Mouse (Mus musculus): ENCODE data around the gene Rnf145. TPM values are rescaled to one million over a fixed set of nuclear protein-coding genes. Genes with fewer than 3 reads are reported as not detected.

The Rnf145 gene
- total and polyA plus RNA-seq, 2 experiments from 2014 or later, result 23.3 to 38.1 TPM

- ATAC-seq (ENCODE audit: insufficient read depth, low read depth) (no peak), DNase-seq (ENCODE audit: low spot score) (no peak)
- Histone ChIP-seq H3K36me3 (replicated peaks; ENCODE audit: control insufficient read depth, insufficient read depth, low read length) (no peaks in the 10 kb centered on the region), H3K9ac (replicated peaks; ENCODE audit: low read depth, low read length) (no peak overlapping the region), H3K9me3 (replicated peaks; ENCODE audit: control insufficient read depth, low read length) (no peaks in the 10 kb centered on the region), H3K27ac (ENCODE audit: low read depth) (no peak overlapping the region), H3K4me1 (ENCODE audit: control insufficient read depth, insufficient read depth) (peaks cover 5% of the 10 kb centered on the region; the same call in 1 of the 2 replicates), H3K4me3 (ENCODE audit: low read depth, low read length) (peak overlapping the region; percentile 43), H3K27me3 (ENCODE audit: control insufficient read depth, insufficient read depth, low read length) (peaks cover 50% of the 10 kb centered on the region), H3K4me2 (ENCODE audit: low read depth, low read length) (peak overlapping the region; percentile 68)
- TF ChIP-seq CTCF (IDR thresholded peaks at IDR 0.05; ENCODE audit: low read depth) (no peak), EP300 (IDR thresholded peaks at IDR 0.05; ENCODE audit: low read depth) (no peak)
- 8% methylated on average over 10 of the region's 10 CpGs for WGBS
Observed at GRCm38 (mm10) chr11:44612156-44612555, 93.4 kb downstream of the Rnf145 start.

GRCm38 (mm10) chr11:44612681-44613410, 94.1 kb downstream of the Rnf145 start:
- TF ChIP-seq EP300 (IDR thresholded peaks at IDR 0.05; ENCODE audit: low read depth) (no peak), CTCF (IDR thresholded peaks at IDR 0.05; ENCODE audit: low read depth) (no peak)
- 3% methylated on average over 38 of the region's 38 CpGs for WGBS
- Histone ChIP-seq H3K27me3 (ENCODE audit: control insufficient read depth, insufficient read depth, low read length) (peaks cover 54% of the 10 kb centered on the region), H3K36me3 (replicated peaks; ENCODE audit: control insufficient read depth, insufficient read depth, low read length) (no peaks in the 10 kb centered on the region), H3K4me1 (ENCODE audit: control insufficient read depth, insufficient read depth) (peaks cover 5% of the 10 kb centered on the region; the same call in 1 of the 2 replicates), H3K9ac (replicated peaks; ENCODE audit: low read depth, low read length) (peak overlapping the region; percentile 31; the same call in 1 of the 2 replicates), H3K4me2 (ENCODE audit: low read depth, low read length) (peak overlapping the region; percentile 68), H3K27ac (ENCODE audit: low read depth) (0 out of 2 replicates have a peak overlapping the region, but pooled peaks have one; percentile 36), H3K4me3 (ENCODE audit: low read depth, low read length) (peak overlapping the region; percentile 43), H3K9me3 (replicated peaks; ENCODE audit: control insufficient read depth, low read length) (no peaks in the 10 kb centered on the region)
- ATAC-seq (ENCODE audit: insufficient read depth, low read depth) (no peak), DNase-seq (ENCODE audit: low spot score) (no peak)

GRCm38 (mm10) chr11:44613411-44614180, 94.8 kb downstream of the Rnf145 start:
- 0 out of 2 replicates have a peak overlapping the region, but pooled peaks have one; percentile 36 for H3K27ac ChIP-seq (ENCODE audit: low read depth)
- H3K27me3 ChIP-seq (ENCODE audit: control insufficient read depth, insufficient read depth, low read length), result peaks cover 59% of the 10 kb centered on the region
- H3K9ac ChIP-seq (replicated peaks; ENCODE audit: low read depth, low read length), result peak overlapping the region; percentile 31; the same call in 1 of the 2 replicates

More at GRCm38 (mm10) chr11:44613411-44614180, 94.8 kb downstream of the Rnf145 start:
- ATAC-seq (ENCODE audit: insufficient read depth, low read depth) (no peak), DNase-seq (ENCODE audit: low spot score) (no peak)
- TF ChIP-seq EP300 (IDR thresholded peaks at IDR 0.05; ENCODE audit: low read depth) (no peak), CTCF (IDR thresholded peaks at IDR 0.05; ENCODE audit: low read depth) (no peak)
- 9% methylated on average over 14 of the region's 14 CpGs for WGBS
- Histone ChIP-seq H3K9me3 (replicated peaks; ENCODE audit: control insufficient read depth, low read length) (no peaks in the 10 kb centered on the region), H3K4me1 (ENCODE audit: control insufficient read depth, insufficient read depth) (peaks cover 5% of the 10 kb centered on the region; the same call in 1 of the 2 replicates), H3K4me2 (ENCODE audit: low read depth, low read length) (peak overlapping the region; percentile 68), H3K4me3 (ENCODE audit: low read depth, low read length) (peak overlapping the region; percentile 43), H3K36me3 (replicated peaks; ENCODE audit: control insufficient read depth, insufficient read depth, low read length) (no peaks in the 10 kb centered on the region)

Small RNA genes within 50 kb of the gene (microRNA-seq; reads per million reads assigned to microRNA genes)
- gene Gm22121, result not detected

Other genes starting within 250 kb of the Rnf145 start
- gene Il12b, start 118.9 kb upstream of the Rnf145 start, total RNA-seq (2014; rRNA removed; ENCODE audit: low replicate concordance), result not detected in 2 replicates
- not detected in 2 replicates for gene Il12b, start 118.9 kb upstream of the Rnf145 start, polyA plus RNA-seq (2015; fragmentation: Nextera tagmentation; extraction: Ambion mirVana)
- gene Ublcp1, start 48.5 kb upstream of the Rnf145 start, total RNA-seq (2014; rRNA removed; ENCODE audit: low replicate concordance), result 15.0 and 16.2 TPM in 2 replicates
- 45.0 and 46.1 TPM in 2 replicates for gene Ublcp1, start 48.5 kb upstream of the Rnf145 start, polyA plus RNA-seq (2015; fragmentation: Nextera tagmentation; extraction: Ambion mirVana)
- 8.1 and 12.8 TPM in 2 replicates for gene Ebf1, start 98.4 kb downstream of the Rnf145 start, total RNA-seq (2014; rRNA removed; ENCODE audit: low replicate concordance)
- gene Ebf1, start 98.4 kb downstream of the Rnf145 start, polyA plus RNA-seq (2015; fragmentation: Nextera tagmentation; extraction: Ambion mirVana), result 10.4 and 10.5 TPM in 2 replicates

All from heart, postnatal 0 days (tissue).